Mouse (Mus musculus) small intestine, adult 2 months (tissue): ENCODE results near the gene Epb41l2. TPM values are rescaled to one million over a fixed set of nuclear protein-coding genes. Genes with fewer than 3 reads are reported as not detected.

Source experiments
- H3K27ac ChIP-seq: fragments of 200-500 bp; 2 replicates; pipeline ENCODE4 v1.5.1; 2012; ENCODE audit warnings: low read depth, low read length, control low read depth, inconsistent platforms; ENCODE audit not compliant: insufficient read depth
- H3K27me3 ChIP-seq: fragments of 200-500 bp; 2 replicates; pipeline ENCODE4 v1.6.1; 2012; ENCODE audit warnings: mild to moderate bottlenecking, moderate library complexity, low read length, inconsistent platforms; ENCODE audit not compliant: control insufficient read depth, insufficient read depth
- H3K36me3 ChIP-seq: fragments of 200-500 bp; 2 replicates; pipeline ENCODE4 v1.6.1; 2012; ENCODE audit warnings: mild to moderate bottlenecking, low read length, control low read depth, inconsistent platforms; ENCODE audit not compliant: control insufficient read depth, insufficient read depth
- H3K4me1 ChIP-seq: fragments of 200-500 bp; 2 replicates; pipeline ENCODE4 v1.6.1; 2012; ENCODE audit warnings: low read length, inconsistent platforms, mixed read lengths; ENCODE audit not compliant: control insufficient read depth, insufficient read depth, insufficient read length
- H3K4me3 ChIP-seq: fragments of 200-500 bp; 2 replicates; pipeline ENCODE4 v1.5.1; 2012; ENCODE audit warnings: low read depth, mild to moderate bottlenecking, control low read depth, inconsistent platforms, low read length, moderate library complexity
- CTCF ChIP-seq: fragments of 200-500 bp; IDR thresholded peaks from 2 replicates; pipeline ENCODE4 v1.5.1; 2012; ENCODE audit warnings: low read depth, mild to moderate bottlenecking, control low read depth, inconsistent platforms, low read length, moderate library complexity, mixed read lengths; ENCODE audit not compliant: insufficient replicate concordance, insufficient read length; ENCODE audit errors: extremely low read depth
- POLR2A ChIP-seq: fragments of 200-500 bp; IDR thresholded peaks from 2 replicates; pipeline ENCODE4 v1.6.1; 2012; ENCODE audit warnings: low read depth, mild to moderate bottlenecking, control low read depth, inconsistent platforms, low read length, moderate library complexity
- WGBS: fragments of 180-500 bp; shearing (Covaris S2); methylation state at CpG from one replicate; pipeline ENCODE4 v1.1.7; 2018; 5-methylcytosine and 5-hydroxymethylcytosine counted together
- polyA plus RNA-seq: library from polyadenylated mRNA; depleted of rRNA; stranded (reverse); fragments of >200 nt; gene quantifications from 2 replicates; pipeline ENCODE4 v1.2.3, GENCODE M21; 2012

Gene Epb41l2
- polyA plus RNA-seq, 1 experiment, result 18.2 TPM

DNA sequence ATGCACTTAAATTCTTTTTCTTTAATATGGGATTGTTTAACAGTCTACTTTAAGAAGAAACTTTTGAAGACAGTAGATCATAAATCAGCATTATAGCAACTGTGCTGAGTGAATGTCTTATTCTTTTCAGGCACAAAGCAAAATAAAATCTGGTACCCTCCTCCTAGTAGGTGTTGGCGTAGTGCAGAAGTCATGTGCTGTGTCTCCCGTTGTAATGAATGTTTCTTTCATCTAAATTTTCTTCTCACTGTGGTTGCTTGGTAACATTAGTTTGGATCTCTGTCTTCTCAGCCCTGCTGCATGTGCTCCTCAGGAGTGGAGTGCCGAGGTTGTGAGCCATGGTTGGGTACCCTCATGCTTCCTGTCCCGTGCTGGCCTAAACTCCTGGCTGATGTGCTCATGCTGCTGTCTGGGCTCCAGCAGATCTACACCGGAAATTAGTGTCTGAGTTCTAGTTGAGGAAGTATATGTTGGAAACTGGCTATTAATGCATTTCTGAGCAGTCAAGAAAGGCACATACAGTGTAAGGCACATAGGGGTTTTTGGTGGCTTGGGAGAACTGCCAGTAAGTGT, 87.4 kb downstream of the Epb41l2 start:
- TF ChIP-seq POLR2A, result no peak
- no peak for TF ChIP-seq CTCF
- Histone ChIP-seq H3K27ac (peak overlapping the region; percentile 8; the same call in 1 of the 2 replicates), H3K27me3 (no peaks in the 10 kb centered on the region), H3K4me3 (no peak overlapping the region), H3K36me3 (peaks cover 18% of the 10 kb centered on the region), H3K4me1 (peaks cover 3% of the 10 kb centered on the region; the same call in 1 of the 2 replicates)
- 69% methylated on average over 5 of the region's 5 CpGs for WGBS

GRCm38 (mm10) chr10:25448676-25449075, 89.1 kb downstream of the Epb41l2 start:
- Histone ChIP-seq H3K27me3 (no peaks in the 10 kb centered on the region), H3K36me3 (peaks cover 16% of the 10 kb centered on the region), H3K4me1 (peaks cover 3% of the 10 kb centered on the region; the same call in 1 of the 2 replicates), H3K27ac (no peak overlapping the region), H3K4me3 (no peak overlapping the region)
- no peak for TF ChIP-seq CTCF
- WGBS, result 87% methylated on average over 4 of the region's 4 CpGs

GRCm38 (mm10) chr10:25449312-25450020, 89.9 kb downstream of the Epb41l2 start:
- TF ChIP-seq CTCF, result no peak
- no peak for TF ChIP-seq POLR2A
- no peak overlapping the region for H3K4me3 ChIP-seq
- peaks cover 9% of the 10 kb centered on the region for H3K36me3 ChIP-seq
- H3K4me1 ChIP-seq, result peaks cover 3% of the 10 kb centered on the region; the same call in 1 of the 2 replicates
- peak overlapping the region; percentile 6; the same call in 1 of the 2 replicates for H3K27ac ChIP-seq
- WGBS, result 64% methylated on average over 11 of the region's 11 CpGs
- no peaks in the 10 kb centered on the region for H3K27me3 ChIP-seq

- Histone ChIP-seq H3K27ac (no peak overlapping the region), H3K4me1 (0 out of 2 replicates have a peak, but pooled peaks cover 3% of the 10 kb centered on the region), H3K36me3 (peaks cover 2% of the 10 kb centered on the region; the same call in 1 of the 2 replicates), H3K4me3 (no peak overlapping the region), H3K27me3 (no peaks in the 10 kb centered on the region)
- 65% methylated on average over 9 of the region's 9 CpGs for WGBS
- no peak for TF ChIP-seq CTCF
- no peak for TF ChIP-seq POLR2A
Measured at GRCm38 (mm10) chr10:25453150-25453549, 93.6 kb downstream of the Epb41l2 start.

- no peak overlapping the region for H3K4me3 ChIP-seq
- no peaks in the 10 kb centered on the region for H3K27me3 ChIP-seq
- no peak overlapping the region for H3K27ac ChIP-seq
- WGBS, result 89% methylated on average over 10 of the region's 10 CpGs
- 0 out of 2 replicates have a peak, but pooled peaks cover 3% of the 10 kb centered on the region for H3K4me1 ChIP-seq
- TF ChIP-seq CTCF, result no peak
- TF ChIP-seq POLR2A, result no peak
- H3K36me3 ChIP-seq, result no peaks in the 10 kb centered on the region
Measured at GRCm38 (mm10) chr10:25453772-25454171, 94.2 kb downstream of the Epb41l2 start.

- TF ChIP-seq CTCF (no peak), POLR2A (no peak)
- H3K4me1 ChIP-seq, result 0 out of 2 replicates have a peak, but pooled peaks cover 3% of the 10 kb centered on the region
- WGBS, result 75% methylated on average over 6 of the region's 6 CpGs
- H3K4me3 ChIP-seq, result no peak overlapping the region
- no peak overlapping the region for H3K27ac ChIP-seq
- H3K36me3 ChIP-seq, result peaks cover 3% of the 10 kb centered on the region; the same call in 1 of the 2 replicates
- H3K27me3 ChIP-seq, result no peaks in the 10 kb centered on the region
Measured at GRCm38 (mm10) chr10:25457118-25457517, 97.5 kb downstream of the Epb41l2 start.

DNA sequence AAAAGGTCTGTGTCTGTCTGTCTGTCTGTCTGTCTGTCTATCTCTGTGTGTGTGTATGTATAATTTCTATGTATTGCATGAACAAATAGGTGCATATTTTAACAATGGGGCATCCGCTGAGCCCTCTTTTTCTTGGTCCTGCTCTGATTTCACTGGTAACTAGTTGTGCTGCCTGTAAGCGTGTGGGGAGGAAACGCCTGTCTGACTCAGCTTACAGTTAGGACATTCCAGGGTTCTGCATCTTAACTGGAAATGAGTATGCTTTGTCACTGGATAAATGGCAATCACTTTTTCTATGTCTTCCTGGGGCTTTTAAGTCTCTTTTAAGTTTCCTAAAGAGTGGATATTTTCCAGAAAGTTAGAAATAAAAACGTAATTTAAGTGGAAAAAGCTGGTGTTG, 98.4 kb downstream of the Epb41l2 start:
- H3K27ac ChIP-seq, result no peak overlapping the region
- TF ChIP-seq CTCF (no peak), POLR2A (no peak)
- 89% methylated on average over 4 of the region's 4 CpGs for WGBS
- no peaks in the 10 kb centered on the region for H3K27me3 ChIP-seq
- H3K36me3 ChIP-seq, result peaks cover 3% of the 10 kb centered on the region; the same call in 1 of the 2 replicates
- H3K4me3 ChIP-seq, result no peak overlapping the region
- H3K4me1 ChIP-seq, result 0 out of 2 replicates have a peak, but pooled peaks cover 3% of the 10 kb centered on the region
